Mouse (Mus musculus) heart, embryonic 13.5 days (tissue): ENCODE results near the gene Fli1. TPM values are rescaled to one million over a fixed set of nuclear protein-coding genes. Genes with fewer than 3 reads are reported as not detected.
A peak's percentile ranks its signal among the peaks of the same experiment; 100 is the strongest.

Experiments used
- ATAC-seq: fragments of 200-750 bp; cut with Nextera tagmentation; 2 replicates; pipeline ENCODE4 v1.8.0; 2017; ENCODE audit warnings: moderate TSS enrichment; ENCODE audit not compliant: insufficient number of reproducible peaks, low FRiP score, low TSS enrichment; ENCODE audit errors: extremely low read depth
- H3K27ac ChIP-seq: fragments of 300-500 bp; sonication (generic); replicated peaks from 2 replicates; pipeline ENCODE4 v1.5.1; 2015; ENCODE audit warnings: moderate library complexity, mild to moderate bottlenecking, inconsistent platforms
- H3K27me3 ChIP-seq: fragments of 300-500 bp; sonication (generic); replicated peaks from 2 replicates; pipeline ENCODE4 v1.6.1; 2015; ENCODE audit warnings: mild to moderate bottlenecking, inconsistent platforms
- H3K36me3 ChIP-seq: fragments of 300-500 bp; sonication (generic); 2 replicates; pipeline ENCODE4 v1.6.1; 2015; ENCODE audit warnings: mild to moderate bottlenecking, inconsistent platforms
- H3K4me1 ChIP-seq: fragments of 300-500 bp; sonication (generic); 2 replicates; pipeline ENCODE4 v1.6.1; 2015; ENCODE audit warnings: inconsistent platforms
- H3K4me2 ChIP-seq: fragments of 300-500 bp; sonication (generic); 2 replicates; pipeline ENCODE4 v1.6.1; 2015; ENCODE audit warnings: inconsistent platforms, mild to moderate bottlenecking, moderate library complexity
- H3K4me3 ChIP-seq: fragments of 300-500 bp; sonication (generic); 2 replicates; pipeline ENCODE4 v1.5.1; 2015; ENCODE audit warnings: moderate library complexity, mild to moderate bottlenecking, inconsistent platforms
- H3K9ac ChIP-seq: fragments of 300-500 bp; sonication (generic); 2 replicates; pipeline ENCODE4 v1.6.1; 2015; ENCODE audit warnings: inconsistent platforms, mild to moderate bottlenecking, moderate library complexity
- H3K9me3 ChIP-seq: fragments of 300-500 bp; sonication (generic); 2 replicates; pipeline ENCODE4 v1.6.1; 2016; ENCODE audit warnings: inconsistent platforms
- WGBS: fragments of 180-500 bp; shearing (Covaris S2); methylation state at CpG from one replicate; pipeline ENCODE4 v1.1.7; 2015; ENCODE audit warnings: mixed read lengths; 5-methylcytosine and 5-hydroxymethylcytosine counted together
- polyA plus RNA-seq: library from polyadenylated mRNA; unstranded; fragments of >200 nt; fragmentation: Nextera tagmentation; extraction: Ambion mirVana; gene quantifications from 2 replicates; pipeline ENCODE4 v1.2.1, GENCODE M21; 2015

Fli1 gene
- polyA plus RNA-seq, 1 experiment from 2014 or later = 18.3 TPM

- no peak overlapping the region for H3K9ac ChIP-seq
- no peaks in the 10 kb centered on the region for H3K36me3 ChIP-seq
- ATAC-seq = no peak
- peaks cover 25% of the 10 kb centered on the region for H3K4me1 ChIP-seq
- H3K4me2 ChIP-seq = no peak overlapping the region
- H3K4me3 ChIP-seq = no peak overlapping the region
- H3K27ac ChIP-seq = no peak overlapping the region
- H3K27me3 ChIP-seq = no peaks in the 10 kb centered on the region
- no peaks in the 10 kb centered on the region for H3K9me3 ChIP-seq
- WGBS = 67% methylated on average over 5 of the region's 5 CpGs
Measured at GRCm38 (mm10) chr9:32500063-32500462, 42.6 kb downstream of the Fli1 start.

DNA sequence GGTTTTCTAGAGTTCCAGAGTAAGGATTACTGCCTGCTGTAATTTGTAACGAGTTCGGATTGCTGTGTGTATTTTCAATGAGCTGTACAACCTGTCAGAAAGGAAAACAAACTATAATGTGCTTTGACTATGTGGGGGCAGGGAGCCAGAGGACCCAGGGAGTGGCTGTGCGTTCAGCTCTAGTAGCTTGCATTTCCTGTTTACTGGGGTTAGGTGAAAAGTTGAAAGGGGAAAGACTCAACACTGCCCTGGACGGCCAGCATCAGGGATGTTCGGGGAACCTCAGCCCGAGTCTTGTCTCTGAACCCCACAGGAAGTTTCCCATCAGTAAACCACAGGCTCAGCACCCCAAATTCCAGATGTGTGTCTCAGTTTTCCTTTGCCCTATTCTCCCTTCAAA, 43.2 kb downstream of the Fli1 start:
- Histone ChIP-seq H3K9me3 (no peaks in the 10 kb centered on the region), H3K4me1 (peaks cover 28% of the 10 kb centered on the region), H3K9ac (no peak overlapping the region), H3K4me3 (no peak overlapping the region), H3K27me3 (no peaks in the 10 kb centered on the region), H3K4me2 (no peak overlapping the region), H3K36me3 (no peaks in the 10 kb centered on the region), H3K27ac (no peak overlapping the region)
- no peak for ATAC-seq
- 55% methylated on average over 6 of the region's 6 CpGs for WGBS

DNA sequence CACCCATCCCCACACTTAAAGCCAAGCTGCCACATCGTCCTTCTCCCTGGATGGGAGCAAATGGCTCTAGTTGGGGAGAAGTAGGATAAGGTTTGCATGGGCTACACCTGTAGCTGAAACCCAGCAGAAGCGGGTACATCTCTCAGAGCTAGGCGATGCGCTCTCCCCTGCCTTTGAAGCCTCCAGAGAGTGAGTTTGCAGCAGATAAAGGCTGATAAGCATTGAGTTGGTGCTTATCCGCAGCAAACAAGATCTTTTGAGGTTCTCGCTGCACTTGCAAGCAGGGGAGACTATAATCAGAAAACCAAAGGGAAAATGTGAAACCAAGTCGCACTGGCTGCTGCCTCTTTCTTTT, 47.0 kb downstream of the Fli1 start:
- Histone ChIP-seq H3K4me3 (no peak overlapping the region), H3K36me3 (no peaks in the 10 kb centered on the region), H3K4me1 (peaks cover 20% of the 10 kb centered on the region), H3K4me2 (peak overlapping the region; percentile 36), H3K27ac (peak overlapping the region; percentile 36), H3K9ac (no peak overlapping the region; the same call in 1 of the 2 replicates), H3K27me3 (no peaks in the 10 kb centered on the region), H3K9me3 (no peaks in the 10 kb centered on the region)
- 15% methylated on average over 7 of the region's 7 CpGs for WGBS
- ATAC-seq = no peak

GRCm38 (mm10) chr9:32494891-32495642, 47.6 kb downstream of the Fli1 start:
- Histone ChIP-seq H3K27ac (peak overlapping the region; percentile 36), H3K27me3 (no peaks in the 10 kb centered on the region), H3K4me2 (0 out of 2 replicates have a peak overlapping the region, but pooled peaks have one; percentile 36), H3K9me3 (no peaks in the 10 kb centered on the region), H3K36me3 (no peaks in the 10 kb centered on the region), H3K9ac (no peak overlapping the region), H3K4me3 (no peak overlapping the region), H3K4me1 (peaks cover 20% of the 10 kb centered on the region)
- 34% methylated on average over 8 of the region's 8 CpGs for WGBS
- ATAC-seq = no peak

DNA sequence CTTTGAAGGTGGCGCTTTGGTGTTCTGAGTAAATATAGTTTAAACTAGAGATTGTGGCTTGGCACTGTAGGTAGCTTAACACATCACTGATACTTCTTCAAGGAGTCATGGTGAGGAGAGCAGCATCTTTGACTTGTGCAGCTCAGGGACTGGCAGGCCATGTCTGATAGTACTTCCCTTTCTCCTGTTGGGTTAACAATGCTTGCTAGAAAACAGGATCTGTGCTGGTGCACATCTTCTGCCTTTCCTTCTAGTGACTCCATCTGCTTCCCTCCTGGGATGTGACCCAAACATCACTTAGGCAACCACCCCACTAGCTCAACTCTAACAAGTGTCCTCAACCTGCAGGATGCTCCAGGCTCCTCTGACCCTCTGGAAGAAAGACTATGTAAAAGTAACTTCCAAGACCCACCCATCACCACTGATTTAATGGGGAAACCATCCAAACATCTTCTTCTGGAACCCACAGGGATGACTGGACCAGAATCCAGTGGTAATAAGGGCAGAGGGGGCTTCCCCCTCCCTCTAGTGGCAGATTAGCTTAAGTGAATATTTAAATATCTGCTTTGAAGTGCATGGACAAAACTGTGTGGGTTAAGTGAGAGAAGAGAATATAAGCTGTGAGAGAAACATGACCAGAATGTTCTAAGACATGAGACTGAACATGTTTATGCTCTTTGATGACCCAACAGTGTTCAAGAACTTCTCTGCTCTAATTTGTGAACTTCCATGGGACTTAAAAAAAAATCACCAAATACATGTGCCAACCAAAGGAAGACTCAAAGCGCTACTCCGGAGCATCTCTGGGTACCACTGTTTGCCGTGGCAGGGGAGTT, 48.9 kb downstream of the Fli1 start:
- Histone ChIP-seq H3K9me3 (no peaks in the 10 kb centered on the region), H3K4me1 (peaks cover 20% of the 10 kb centered on the region), H3K27ac (no peak overlapping the region), H3K36me3 (no peaks in the 10 kb centered on the region), H3K4me2 (no peak overlapping the region), H3K27me3 (no peaks in the 10 kb centered on the region), H3K9ac (no peak overlapping the region), H3K4me3 (no peak overlapping the region)
- ATAC-seq = no peak
- 75% methylated on average over 4 of the region's 4 CpGs for WGBS

- Histone ChIP-seq H3K4me1 (peaks cover 20% of the 10 kb centered on the region), H3K27me3 (no peaks in the 10 kb centered on the region), H3K36me3 (no peaks in the 10 kb centered on the region), H3K9ac (no peak overlapping the region), H3K4me3 (no peak overlapping the region), H3K27ac (no peak overlapping the region), H3K9me3 (no peaks in the 10 kb centered on the region), H3K4me2 (no peak overlapping the region)
- no peak for ATAC-seq
- WGBS = 57% methylated on average over 2 of the region's 2 CpGs
Measured at GRCm38 (mm10) chr9:32492753-32493152, 49.9 kb downstream of the Fli1 start.

GRCm38 (mm10) chr9:32491484-32491883, 51.2 kb downstream of the Fli1 start:
- WGBS = 84% methylated on average over 2 of the region's 2 CpGs
- H3K4me2 ChIP-seq = no peak overlapping the region
- no peak overlapping the region for H3K27ac ChIP-seq
- H3K4me3 ChIP-seq = no peak overlapping the region
- no peak overlapping the region for H3K9ac ChIP-seq
- ATAC-seq = no peak
- no peaks in the 10 kb centered on the region for H3K36me3 ChIP-seq
- no peaks in the 10 kb centered on the region for H3K27me3 ChIP-seq
- H3K9me3 ChIP-seq = no peaks in the 10 kb centered on the region
- peaks cover 17% of the 10 kb centered on the region for H3K4me1 ChIP-seq

DNA sequence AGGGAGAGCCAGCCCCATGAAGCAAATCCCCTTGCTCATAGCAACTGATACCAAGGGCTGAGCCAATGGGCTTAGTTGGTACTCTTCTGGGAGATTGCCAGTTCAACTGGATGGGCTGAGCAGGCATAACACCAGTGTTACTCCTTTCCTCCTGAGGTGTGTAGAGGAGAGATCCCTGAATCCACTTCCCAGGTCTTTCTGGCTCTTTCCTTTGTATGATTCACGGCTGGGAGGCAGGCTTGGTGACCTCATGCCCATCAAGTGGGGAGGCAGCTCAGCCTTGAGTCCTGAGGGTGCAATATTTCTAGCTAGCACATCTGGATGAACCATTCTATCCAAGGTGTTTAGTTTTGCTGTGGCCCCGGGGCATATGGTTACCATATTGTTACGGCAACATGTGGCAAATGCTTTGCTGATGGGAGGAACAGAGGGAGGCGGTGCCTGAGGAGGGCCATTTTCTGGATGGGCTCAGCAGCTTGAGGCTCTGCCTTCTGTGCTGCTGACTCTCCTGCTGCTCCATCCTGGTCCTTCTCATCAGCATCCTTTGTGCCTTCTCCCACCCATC, 52.8 kb downstream of the Fli1 start:
- Histone ChIP-seq H3K9ac (no peak overlapping the region), H3K27me3 (no peaks in the 10 kb centered on the region), H3K4me1 (peaks cover 2% of the 10 kb centered on the region), H3K36me3 (no peaks in the 10 kb centered on the region), H3K9me3 (no peaks in the 10 kb centered on the region), H3K4me3 (no peak overlapping the region), H3K27ac (no peak overlapping the region), H3K4me2 (no peak overlapping the region)
- 73% methylated on average over 4 of the region's 4 CpGs for WGBS
- ATAC-seq = no peak

GRCm38 (mm10) chr9:32489315-32489714, 53.3 kb downstream of the Fli1 start:
- Histone ChIP-seq H3K9me3 (no peaks in the 10 kb centered on the region), H3K27ac (no peak overlapping the region), H3K4me1 (peaks cover 7% of the 10 kb centered on the region), H3K27me3 (no peaks in the 10 kb centered on the region), H3K4me2 (no peak overlapping the region), H3K9ac (no peak overlapping the region), H3K4me3 (no peak overlapping the region), H3K36me3 (no peaks in the 10 kb centered on the region)
- WGBS = 61% methylated on average over 4 of the region's 4 CpGs
- no peak for ATAC-seq

DNA sequence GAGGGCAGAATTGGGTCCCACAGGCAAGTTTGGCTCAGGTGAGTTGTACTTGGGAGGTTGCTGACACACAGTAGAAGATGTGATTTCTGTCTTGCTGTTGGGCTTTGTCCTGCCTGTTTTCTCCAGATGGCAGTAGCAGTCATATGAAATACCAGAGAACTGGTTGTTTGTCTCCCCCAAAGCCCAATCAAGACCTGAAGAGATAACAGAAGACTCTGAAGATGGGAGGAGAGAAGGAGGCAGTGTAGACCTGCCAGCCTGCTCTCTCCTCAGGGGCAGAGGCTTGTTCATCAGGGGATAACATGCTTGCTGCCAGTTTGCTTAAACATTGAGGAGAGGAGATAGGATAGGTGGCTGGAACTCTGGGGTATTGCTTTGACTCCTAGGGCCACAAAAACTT, 54.0 kb downstream of the Fli1 start:
- no peak overlapping the region for H3K27ac ChIP-seq
- no peaks in the 10 kb centered on the region for H3K9me3 ChIP-seq
- no peaks in the 10 kb centered on the region for H3K27me3 ChIP-seq
- ATAC-seq = no peak
- H3K36me3 ChIP-seq = no peaks in the 10 kb centered on the region
- H3K4me2 ChIP-seq = no peak overlapping the region
- no peak overlapping the region for H3K9ac ChIP-seq
- H3K4me1 ChIP-seq = peaks cover 10% of the 10 kb centered on the region
- no peak overlapping the region for H3K4me3 ChIP-seq

- no peak for ATAC-seq
- no peak overlapping the region for H3K4me3 ChIP-seq
- H3K9me3 ChIP-seq = no peaks in the 10 kb centered on the region
- no peak overlapping the region for H3K9ac ChIP-seq
- H3K27ac ChIP-seq = no peak overlapping the region
- H3K4me2 ChIP-seq = no peak overlapping the region
- H3K36me3 ChIP-seq = no peaks in the 10 kb centered on the region
- no peaks in the 10 kb centered on the region for H3K27me3 ChIP-seq
- 78% methylated on average over 5 of the region's 5 CpGs for WGBS
- H3K4me1 ChIP-seq = peaks cover 10% of the 10 kb centered on the region
Measured at GRCm38 (mm10) chr9:32487823-32488222, 54.8 kb downstream of the Fli1 start.
